Mouse (Mus musculus): ENCODE measurements around the gene Milr1.

The Milr1 gene

GRCm38 (mm10) chr11:106812410-106813136, 61.5 kb downstream of the Milr1 start:
- no peak for ATAC-seq (ENCODE audit: low TSS enrichment)

GRCm38 (mm10) chr11:106814601-106815320, 63.7 kb downstream of the Milr1 start:
- ATAC-seq (ENCODE audit: low TSS enrichment), result peak; percentile 48

GRCm38 (mm10) chr11:106815331-106815730, 64.3 kb downstream of the Milr1 start:
- ATAC-seq (ENCODE audit: low TSS enrichment), result no peak; the same call in none of the 2 replicates

- ATAC-seq (ENCODE audit: low TSS enrichment), result no peak
Measured at GRCm38 (mm10) chr11:106815761-106816160, 64.7 kb downstream of the Milr1 start.

GRCm38 (mm10) chr11:106816316-106816715, 65.3 kb downstream of the Milr1 start:
- ATAC-seq (ENCODE audit: low TSS enrichment), result no peak

- 0 out of 2 replicates have a peak, but pooled peaks have one; percentile 24 for ATAC-seq (ENCODE audit: low TSS enrichment)
Measured at GRCm38 (mm10) chr11:106817156-106817555, 66.1 kb downstream of the Milr1 start.

GRCm38 (mm10) chr11:106817808-106818207, 66.8 kb downstream of the Milr1 start:
- no peak for ATAC-seq (ENCODE audit: low TSS enrichment)

- no peak for ATAC-seq (ENCODE audit: low TSS enrichment)
Measured at GRCm38 (mm10) chr11:106818341-106818740, 67.3 kb downstream of the Milr1 start.
